Mouse (Mus musculus) CH12.LX (cell line): ENCODE data around the gene Hoxb5. TPM values are rescaled to one million over a fixed set of nuclear protein-coding genes. Genes with fewer than 3 reads are reported as not detected.

ENCODE experiments used
- DNase-seq: peaks from one replicate; pipeline ENCODE4 v3.0.0-alpha.2; 2013; ENCODE audit errors: extremely low read depth
- H3K27ac ChIP-seq: 2 replicates; pipeline ENCODE4 v1.5.1; 2012; ENCODE audit warnings: low read depth, mild to moderate bottlenecking, control low read depth, moderate library complexity; ENCODE audit not compliant: insufficient read depth
- H3K27me3 ChIP-seq: replicated peaks from 2 replicates; pipeline ENCODE3; 2012; ENCODE audit warnings: inconsistent platforms
- H3K36me3 ChIP-seq, 2 experiments: replicated peaks in 1 of 2; 2 replicates each; pipeline versions ENCODE3 to v1.6.1; 2012; ENCODE audit warnings: inconsistent platforms in 1 of 2, low read length in 1 of 2, mild to moderate bottlenecking in 1 of 2, mixed read lengths in 1 of 2, moderate library complexity in 1 of 2; ENCODE audit not compliant: control insufficient read depth in 1 of 2, insufficient read depth in 1 of 2
- H3K4me1 ChIP-seq, 2 experiments: 2 replicates each; pipeline ENCODE4 v1.6.1; 2012; ENCODE audit warnings: inconsistent platforms in 1 of 2, moderate library complexity in 1 of 2; ENCODE audit not compliant: insufficient read depth in 2 of 2, control insufficient read depth in 1 of 2
- H3K4me2 ChIP-seq: 2 replicates; pipeline ENCODE4 v1.6.1; 2012; ENCODE audit warnings: low read depth, mild to moderate bottlenecking, control low read depth; ENCODE audit not compliant: poor library complexity, insufficient read depth, severe bottlenecking
- H3K4me3 ChIP-seq, 3 experiments: fragments of 150-350 bp in 1 of 3; sonication (generic) in 1 of 3; replicated peaks in 1 of 3; 2 replicates each; pipeline versions ENCODE3 to v1.5.1; 2011 to 2012; ENCODE audit warnings: low read depth in 2 of 3, low read length in 2 of 3, mild to moderate bottlenecking in 2 of 3, moderate library complexity in 2 of 3, control low read depth in 1 of 3, improper control_type of control experiment in 1 of 3, inconsistent platforms in 1 of 3, mixed read lengths in 1 of 3; ENCODE audit not compliant: poor library complexity in 1 of 3
- H3K79me2 ChIP-seq: replicated peaks from 2 replicates; pipeline ENCODE4 v1.6.1; 2012; ENCODE audit warnings: mild to moderate bottlenecking, moderate library complexity; ENCODE audit not compliant: control insufficient read depth, poor library complexity, insufficient read depth, severe bottlenecking; ENCODE audit errors: extremely low read depth
- H3K9ac ChIP-seq: 2 replicates; pipeline ENCODE4 v1.6.1; 2012; ENCODE audit warnings: low read depth, mild to moderate bottlenecking, control low read depth, moderate library complexity; ENCODE audit not compliant: insufficient read depth
- H3K9me3 ChIP-seq: replicated peaks from 2 replicates; pipeline ENCODE3; 2012; ENCODE audit warnings: low read length, inconsistent platforms, mixed read lengths
- BHLHE40 ChIP-seq: IDR thresholded peaks from 2 replicates; pipeline ENCODE4 v1.6.1; 2011; ENCODE audit warnings: mild to moderate bottlenecking, low read depth, low read length, improper control_type of control experiment
- E2F4 ChIP-seq: IDR thresholded peaks from 2 replicates; pipeline ENCODE4 v1.6.1; 2011; ENCODE audit warnings: low read depth, low read length, improper control_type of control experiment; ENCODE audit not compliant: insufficient replicate concordance
- EP300 ChIP-seq: IDR thresholded peaks from 2 replicates; pipeline ENCODE4 v1.6.1; 2011; ENCODE audit warnings: low read length, improper control_type of control experiment
- ETS1 ChIP-seq: conservative IDR thresholded peaks from 2 replicates; pipeline ENCODE4 v1.6.1; 2012; ENCODE audit warnings: low read depth, mild to moderate bottlenecking, inconsistent platforms, low read length, improper control_type of control experiment, moderate library complexity
- JUN ChIP-seq: IDR thresholded peaks from 2 replicates; pipeline ENCODE4 v1.6.1; 2011; ENCODE audit warnings: low read depth, mild to moderate bottlenecking, low read length, improper control_type of control experiment, moderate library complexity; ENCODE audit not compliant: insufficient read depth
- MAZ ChIP-seq: IDR thresholded peaks from 2 replicates; pipeline ENCODE4 v1.6.1; 2012; ENCODE audit warnings: low read depth, mild to moderate bottlenecking, inconsistent platforms, low read length, improper control_type of control experiment, moderate library complexity
- MEF2A ChIP-seq: IDR thresholded peaks from 2 replicates; pipeline ENCODE4 v1.6.1; 2014; ENCODE audit warnings: low read depth, mild to moderate bottlenecking, inconsistent platforms, low read length, improper control_type of control experiment, borderline replicate concordance
- NELFE ChIP-seq: IDR thresholded peaks from 2 replicates; pipeline ENCODE4 v1.6.1; 2011; ENCODE audit warnings: low read depth, low read length, improper control_type of control experiment
- POLR2A ChIP-seq: IDR thresholded peaks from 2 replicates; pipeline ENCODE4 v1.6.1; 2011; ENCODE audit warnings: low read depth, mild to moderate bottlenecking, improper control_type of control experiment, low read length
- POLR2AphosphoS2 ChIP-seq: IDR thresholded peaks from 2 replicates; pipeline ENCODE4 v1.6.1; 2011; ENCODE audit warnings: low read depth, low read length, improper control_type of control experiment
- RAD21 ChIP-seq: IDR thresholded peaks from 2 replicates; pipeline ENCODE4 v1.6.1; 2011; ENCODE audit warnings: low read depth, mild to moderate bottlenecking, low read length, improper control_type of control experiment, moderate library complexity
- SMC3 ChIP-seq: IDR thresholded peaks from 2 replicates; pipeline ENCODE4 v1.6.1; 2011; ENCODE audit warnings: low read depth, low read length, improper control_type of control experiment
- TBP ChIP-seq: conservative IDR thresholded peaks from 2 replicates; pipeline ENCODE4 v1.6.1; 2011; ENCODE audit warnings: low read depth, low read length, improper control_type of control experiment
- TCF12 ChIP-seq: IDR thresholded peaks from 2 replicates; pipeline ENCODE4 v1.6.1; 2014; ENCODE audit warnings: low read depth, mild to moderate bottlenecking, inconsistent platforms, low read length, improper control_type of control experiment
- ZKSCAN1 ChIP-seq: IDR thresholded peaks from 2 replicates; pipeline ENCODE4 v1.6.1; 2012; ENCODE audit warnings: low read depth, inconsistent platforms, low read length, improper control_type of control experiment, borderline replicate concordance
- ZNF384 ChIP-seq: IDR thresholded peaks from 2 replicates; pipeline ENCODE4 v1.6.1; 2012; ENCODE audit warnings: low read depth, low read length, improper control_type of control experiment, inconsistent platforms
- dilution Hi-C: fragments of 300-500 bp; cut with MboI; formaldehyde crosslinking; loops from 2 replicates; pipeline ENCODE4 v1.14.3; 2020; ENCODE audit warnings: low sequenced_read_pairs; ENCODE audit not compliant: extremely low pct_unique_long_range_greater_than_20kb, extremely low pct_ligation_motif_present
- in situ Hi-C: fragments of 300-500 bp; cut with MboI; formaldehyde crosslinking; loops from 3 replicates; pipeline ENCODE4 v1.14.3; 2019; ENCODE audit warnings: low sequenced_read_pairs, low pct_ligation_motif_present, low pct_unique_long_range_greater_than_20kb, mixed read lengths
- polyA plus RNA-seq: library from polyadenylated mRNA; unstranded; fragments of >175 nt; gene quantifications from 2 replicates; pipeline ENCODE4 v1.2.1, GENCODE M21; 2012; ENCODE audit warnings: low read depth; ENCODE audit not compliant: insufficient read length
- total RNA-seq, 2 experiments: library from RNA; depleted of rRNA; stranded (reverse); fragments of 300-350 nt in 1 of 2; fragments of >200 nt in 1 of 2; gene quantifications; 2 replicates each; pipeline ENCODE4 v1.2.3; 2012 to 2014

Hoxb5 gene
- total and polyA plus RNA-seq, 3 experiments, result 0.08 to 0.13 TPM; not detected in 1

DNA sequence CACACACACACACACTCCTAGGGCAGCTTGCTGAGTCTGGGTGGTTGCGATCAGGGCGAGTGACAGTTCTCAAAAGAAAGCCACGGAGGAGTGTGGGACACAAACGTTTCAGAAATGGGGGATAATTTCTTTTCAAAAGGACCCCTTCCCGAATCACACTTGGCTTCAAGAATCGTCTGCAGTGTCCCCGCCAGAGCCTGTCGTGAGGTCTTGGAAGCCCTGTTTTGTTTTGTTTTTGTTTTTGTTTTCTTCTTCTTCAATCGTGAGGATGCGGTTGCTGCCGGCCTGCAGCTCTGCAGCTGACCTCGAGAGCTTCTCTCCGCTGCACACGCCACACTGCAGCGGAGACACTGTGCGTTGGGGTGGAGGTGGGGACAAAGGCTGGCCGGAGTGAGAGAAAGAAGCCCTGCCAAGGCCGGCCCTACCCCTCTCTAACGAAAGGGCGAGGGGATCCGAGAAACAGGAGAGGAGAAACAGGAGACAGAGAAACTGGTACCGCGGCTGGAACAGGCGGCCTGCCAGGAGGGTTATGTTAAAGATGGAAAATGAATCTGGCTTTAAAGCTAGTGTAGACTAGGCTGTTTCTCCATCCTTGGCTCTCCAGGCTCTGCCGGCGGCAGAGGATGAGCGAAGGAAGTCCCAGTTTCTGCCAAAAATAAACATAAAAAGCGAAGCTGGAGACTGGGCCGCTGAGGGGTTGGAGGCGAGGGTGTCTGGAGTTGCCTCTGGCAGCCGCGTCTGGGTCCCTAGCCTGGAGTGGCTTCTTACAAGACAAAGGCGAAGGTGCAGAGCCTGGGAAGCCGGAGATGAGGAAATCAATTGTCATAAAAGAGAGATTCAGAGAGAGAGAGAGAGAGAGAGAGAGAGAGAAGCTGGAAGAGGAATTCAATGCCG lies 25.7 kb upstream of the Hoxb5 start:
- no peak overlapping the region for H3K9ac ChIP-seq
- H3K79me2 ChIP-seq, result no peaks in the 10 kb centered on the region
- DNase-seq, result no peak
- no peaks in the 10 kb centered on the region for H3K36me3 ChIP-seq
- TF ChIP-seq ZNF384 (no peak), BHLHE40 (no peak), E2F4 (no peak), ETS1 (no peak), MAZ (no peak), ZKSCAN1 (no peak), POLR2AphosphoS2 (no peak), TCF12 (no peak), POLR2A (no peak), JUN (no peak), RAD21 (no peak), MEF2A (no peak), EP300 (no peak), NELFE (no peak), TBP (no peak)
- dilution Hi-C loops (no loop called here), in situ Hi-C loops (no loop called here)
- H3K27me3 ChIP-seq, result peaks cover 95% of the 10 kb centered on the region
- no peak overlapping the region for H3K27ac ChIP-seq
- no peaks in the 10 kb centered on the region for H3K4me1 ChIP-seq
- H3K9me3 ChIP-seq, result peaks cover under 1% of the 10 kb centered on the region
- no peak overlapping the region for H3K4me2 ChIP-seq
- H3K4me3 ChIP-seq, result no peak overlapping the region

DNA sequence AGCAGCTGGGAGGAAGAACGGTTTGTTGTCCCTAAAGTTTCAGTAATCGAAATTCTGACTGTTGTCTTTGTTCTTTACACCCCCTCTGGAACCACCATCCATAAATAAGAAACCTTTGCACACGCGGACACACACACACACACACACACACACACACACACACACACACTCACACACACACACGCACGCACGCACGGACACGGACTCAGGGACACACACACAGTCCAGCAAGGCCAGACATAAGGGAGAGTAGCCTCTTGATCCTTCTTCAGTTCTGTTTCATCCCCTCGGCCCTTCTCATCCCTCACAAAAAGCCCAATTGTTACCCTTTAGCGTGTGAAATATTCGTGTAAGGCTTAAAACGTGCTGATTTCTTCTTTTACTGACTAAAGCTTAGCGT lies 24.8 kb upstream of the Hoxb5 start:
- dilution Hi-C loops (no loop called here), in situ Hi-C loops (no loop called here)
- Histone ChIP-seq H3K79me2 (no peaks in the 10 kb centered on the region), H3K4me1 (peaks cover 0 to 3% of the 10 kb centered on the region in 2 experiments; a peak in 1 of 4 replicates), H3K36me3 (no peaks in the 10 kb centered on the region), H3K9me3 (peaks cover 2% of the 10 kb centered on the region), H3K27me3 (peaks cover 94% of the 10 kb centered on the region), H3K9ac (no peak overlapping the region), H3K27ac (no peak overlapping the region), H3K4me2 (no peak overlapping the region), H3K4me3 (no peak overlapping the region)
- TF ChIP-seq BHLHE40, result 0 out of 2 replicates have a peak, but pooled peaks have one; percentile 16
- no peak for TF ChIP-seq SMC3
- no peak for DNase-seq
